Mouse (Mus musculus): ENCODE measurements around the gene Krt19.

DNA sequence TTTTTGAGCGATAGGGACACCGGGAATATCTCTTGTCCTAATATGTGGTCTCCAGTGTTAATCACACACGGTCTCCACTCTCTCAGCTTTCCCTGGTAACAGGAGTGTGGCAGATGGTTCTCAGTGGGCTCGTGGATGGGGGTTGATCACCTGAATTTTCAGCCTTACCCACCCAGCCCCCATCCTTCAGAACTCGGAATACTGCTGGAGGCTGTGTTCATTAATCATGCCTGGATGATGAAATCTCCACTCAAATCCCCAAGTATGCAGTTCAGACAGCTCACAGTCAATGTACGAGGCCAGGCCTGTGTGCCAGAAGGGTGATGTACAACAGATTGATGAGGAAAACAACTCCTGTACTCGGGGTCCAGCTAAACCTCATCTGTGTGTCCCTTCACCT lies 23.6 kb downstream of the Krt19 start:
- TF ChIP-seq POLR2A (IDR thresholded peaks at IDR 0.05; ENCODE audit: borderline replicate concordance, control insufficient read depth, low read depth, low read length) (no peak), CTCF (IDR thresholded peaks at IDR 0.05; ENCODE audit: control insufficient read depth, insufficient read depth, low read length) (no peak)
